Mouse (Mus musculus): ENCODE measurements around the gene Nenf.

The Nenf gene

DNA sequence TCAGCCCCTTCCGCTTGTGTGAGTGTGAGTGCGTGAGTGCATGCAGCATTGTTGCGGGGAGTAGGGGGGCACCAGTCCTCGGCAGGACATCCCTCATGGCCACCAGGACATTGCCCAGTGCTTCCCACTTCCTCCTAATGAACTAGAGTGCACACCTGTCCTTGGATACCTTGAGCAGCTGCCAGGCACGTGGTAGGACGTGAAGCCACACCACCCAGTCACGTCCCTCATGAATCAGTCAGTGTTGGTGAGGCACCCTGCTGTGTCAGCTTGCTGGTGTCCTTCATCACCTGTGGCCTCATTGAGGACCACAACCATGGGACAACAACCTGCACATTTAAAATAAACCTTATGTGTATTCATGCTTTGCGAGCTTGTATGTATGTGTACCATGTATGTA, 33.5 kb downstream of the Nenf start:
- DNase-seq (ENCODE audit: inconsistent age in 2 of 2, low spot score in 1 of 2): no peak

DNA sequence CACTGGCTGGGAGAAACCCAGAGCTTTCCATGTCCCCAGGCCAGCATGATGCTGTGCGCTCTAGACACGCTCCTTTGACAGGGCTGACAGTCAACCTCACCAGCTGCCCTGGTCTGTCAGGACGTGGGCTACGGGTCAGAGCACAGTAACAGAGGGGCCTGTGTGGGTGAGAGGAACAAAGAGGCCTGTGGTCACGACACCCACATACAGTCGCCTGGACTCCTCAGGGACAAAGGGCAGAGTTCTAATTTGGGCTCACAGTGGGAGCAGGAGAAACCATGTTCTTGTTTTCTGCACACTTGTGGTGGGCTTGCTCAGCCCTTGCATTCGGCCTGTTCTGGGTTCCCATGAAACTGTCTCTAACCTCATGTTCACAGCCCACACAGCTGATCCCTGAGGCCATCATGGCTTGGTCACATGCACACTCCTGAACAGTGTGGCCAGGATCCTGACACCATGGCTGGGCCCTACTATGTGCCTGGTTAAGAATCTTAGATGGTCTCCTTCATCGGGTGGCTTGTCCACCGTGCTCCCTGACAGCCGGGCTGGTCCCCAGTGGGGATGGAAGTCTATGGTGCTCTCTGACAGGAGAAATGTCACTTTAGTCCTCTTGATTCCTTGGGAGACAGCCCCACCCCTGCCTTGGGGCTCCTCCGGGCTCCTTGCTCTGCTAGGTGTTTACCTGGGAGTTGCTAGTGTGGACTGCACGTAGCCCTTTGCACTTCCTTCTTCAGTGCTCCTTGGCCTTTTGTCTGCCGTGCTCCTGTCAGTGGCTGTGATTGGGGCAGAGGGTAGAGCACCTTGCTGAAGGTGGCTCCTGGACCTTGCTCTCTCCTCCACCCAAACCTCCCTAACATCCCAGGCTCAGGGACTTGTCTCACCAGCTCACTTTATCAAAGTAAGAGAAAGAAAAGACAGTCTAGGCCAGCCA, 34.6 kb downstream of the Nenf start:
- DNase-seq (ENCODE audit: inconsistent age in 2 of 2, low spot score in 1 of 2): no peak

DNA sequence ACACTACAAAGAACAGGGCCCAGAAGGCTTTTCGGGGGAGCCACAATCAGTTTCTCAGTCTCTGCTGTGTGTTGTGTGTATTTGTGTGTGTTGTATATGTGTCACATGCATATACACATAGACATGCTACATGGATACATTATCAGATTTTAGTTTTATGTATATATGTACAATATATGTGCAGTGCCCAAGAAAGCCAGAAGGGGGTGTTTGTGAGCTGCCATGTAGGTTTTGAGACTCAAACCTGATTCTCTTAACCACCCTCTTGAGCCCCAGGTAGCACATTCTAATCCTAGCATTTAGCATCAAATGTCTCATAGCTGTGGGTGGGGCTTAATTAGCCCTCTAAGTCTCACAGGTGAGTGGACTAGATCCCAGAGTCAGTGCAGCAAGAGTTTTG, 35.7 kb downstream of the Nenf start:
- DNase-seq (ENCODE audit: inconsistent age in 2 of 2, low spot score in 1 of 2): no peak

DNA sequence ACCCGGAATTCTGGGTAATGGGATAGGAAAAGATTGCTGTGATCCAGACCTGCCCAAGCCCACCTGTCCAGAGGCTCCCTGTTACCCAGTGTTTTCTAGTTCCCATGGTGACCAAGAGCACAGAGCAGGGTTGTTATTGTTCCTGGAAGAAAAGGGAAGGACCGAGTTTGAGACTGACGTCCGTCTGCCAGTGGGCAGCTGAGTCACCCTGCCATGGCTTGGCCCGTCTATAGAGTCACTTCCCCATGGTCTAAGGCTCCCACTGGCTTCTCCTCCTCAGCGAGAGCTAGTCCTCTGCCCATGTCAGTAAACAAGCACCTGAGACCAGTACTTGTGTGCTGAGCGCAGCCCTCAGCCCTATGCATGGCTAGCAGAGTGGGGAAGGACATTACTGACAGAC, 36.8 kb downstream of the Nenf start:
- peak in 1 of 2 experiments; percentile 51 for DNase-seq (ENCODE audit: inconsistent age in 2 of 2, low spot score in 1 of 2)

DNA sequence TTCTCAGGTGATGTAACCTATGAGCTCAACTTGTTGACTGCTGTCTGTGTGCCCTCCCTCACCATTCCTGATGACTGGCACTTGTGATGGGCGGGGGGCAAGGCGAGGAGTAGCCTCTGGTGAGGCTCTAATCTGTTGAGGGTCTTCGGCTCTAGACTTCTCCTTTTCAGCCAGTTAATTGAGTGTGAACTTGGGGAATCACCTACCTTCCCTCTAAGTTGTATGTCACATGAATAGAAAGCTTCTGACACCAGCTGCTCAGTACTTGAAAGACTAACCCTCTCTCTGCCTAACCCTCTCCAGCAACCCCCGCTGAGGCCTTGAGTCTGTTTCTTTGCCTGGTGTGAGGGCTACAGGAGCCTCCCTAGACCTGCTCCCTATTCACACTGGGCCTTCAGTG, 39.7 kb downstream of the Nenf start:
- DNase-seq (ENCODE audit: inconsistent age in 2 of 2, low spot score in 1 of 2): no peak

DNA sequence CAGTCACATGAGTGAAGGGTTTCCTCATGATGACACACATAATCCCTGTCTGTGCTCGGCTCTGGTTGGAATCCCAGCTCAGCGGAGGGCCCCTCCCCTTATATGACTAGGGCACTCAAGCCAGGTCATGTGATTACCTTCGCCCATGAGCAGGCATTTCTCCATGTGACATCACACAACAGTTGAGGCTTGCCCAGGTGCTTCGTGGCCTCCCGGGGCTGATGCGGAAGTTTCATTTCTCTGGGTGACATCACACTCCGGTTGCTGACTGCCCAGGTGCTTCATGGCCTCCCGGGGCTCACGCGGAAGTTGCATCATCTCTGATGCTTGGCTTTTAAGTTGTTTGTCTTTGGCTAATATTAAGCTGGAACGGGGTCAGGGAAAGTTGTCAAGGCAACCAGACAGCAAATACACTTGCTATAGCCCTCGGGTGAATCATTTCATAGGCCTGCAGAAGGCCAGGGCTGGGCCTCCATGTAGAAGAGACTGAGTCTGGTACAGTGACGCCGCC, 40.4 kb downstream of the Nenf start:
- peak; percentile 38 to 84 for DNase-seq (ENCODE audit: inconsistent age in 2 of 2, low spot score in 1 of 2)

DNA sequence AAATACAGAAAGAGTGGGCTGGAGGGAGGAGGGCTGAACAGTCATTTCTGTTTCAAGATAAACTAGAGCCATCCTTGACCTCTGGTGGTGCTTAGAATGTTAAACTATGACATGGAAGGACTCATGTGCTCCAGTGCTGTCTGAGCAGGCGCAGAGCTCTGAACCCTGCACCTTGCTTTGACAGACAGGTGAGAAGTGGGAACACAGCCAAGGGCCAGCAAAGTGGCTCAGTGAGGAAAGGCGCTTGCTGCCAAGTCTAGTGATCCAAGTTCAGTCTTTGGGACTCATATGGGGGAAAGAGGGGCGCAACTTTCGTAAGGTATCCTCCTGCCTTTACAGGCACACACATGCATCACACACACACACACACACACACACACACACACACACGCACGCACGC, 41.8 kb downstream of the Nenf start:
- DNase-seq (ENCODE audit: inconsistent age in 2 of 2, low spot score in 1 of 2): no peak

DNA sequence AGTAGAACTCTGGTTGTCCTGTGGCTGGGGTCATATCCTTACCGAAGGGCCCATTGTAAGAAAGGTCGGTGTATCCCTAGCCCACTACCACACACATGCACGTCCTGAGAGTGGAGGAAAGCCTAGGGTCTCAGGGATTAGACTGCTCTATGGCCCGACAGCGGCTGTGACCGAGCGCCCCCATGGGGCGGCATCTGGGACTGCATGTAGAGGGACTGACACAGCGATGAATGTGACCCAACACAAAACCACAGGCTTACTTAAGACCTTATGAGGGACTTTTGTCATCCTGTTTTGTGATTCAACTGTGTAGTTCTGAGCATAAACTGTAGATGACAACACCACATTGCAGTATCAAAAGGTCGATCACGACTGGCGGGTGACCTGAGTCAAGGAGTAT, 42.5 kb downstream of the Nenf start:
- DNase-seq (ENCODE audit: inconsistent age in 2 of 2, low spot score in 1 of 2): peak; percentile 82 to 94

DNA sequence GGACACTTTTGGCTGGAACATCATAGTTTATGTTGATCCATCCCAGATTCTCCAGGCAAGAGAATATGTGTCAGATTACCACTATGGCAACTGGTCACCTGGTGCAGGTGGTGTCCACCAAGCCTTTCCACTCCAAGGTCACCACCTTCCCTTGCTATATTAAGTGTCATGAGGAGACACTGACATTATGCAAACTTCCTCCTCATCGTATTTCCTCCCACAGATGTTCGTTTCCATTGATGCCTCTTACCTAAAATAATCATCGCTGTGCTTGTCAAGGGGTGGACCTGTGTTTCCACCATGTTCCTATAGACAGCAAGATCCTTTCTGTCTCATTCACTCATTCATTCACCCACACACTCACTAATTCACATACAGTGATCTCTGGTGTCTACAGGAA, 45.3 kb downstream of the Nenf start:
- no peak for DNase-seq (ENCODE audit: inconsistent age in 2 of 2, low spot score in 1 of 2)

DNA sequence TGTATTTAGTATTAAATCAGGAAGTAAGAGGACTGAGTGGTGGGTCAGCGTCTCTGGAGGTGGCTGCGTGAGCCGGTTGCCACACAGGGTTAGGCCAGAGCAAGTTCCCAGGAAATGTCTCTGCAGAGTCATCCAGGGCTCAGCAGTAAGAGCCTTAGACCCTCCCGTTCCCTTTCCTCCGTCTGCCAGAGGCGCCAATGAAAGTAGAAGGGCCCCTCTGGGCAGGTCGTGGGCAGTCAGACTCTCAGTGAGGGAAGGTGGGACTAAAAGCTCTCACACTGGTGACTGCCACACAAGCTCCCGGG, 48.4 kb downstream of the Nenf start:
- no peak for DNase-seq (ENCODE audit: inconsistent age in 2 of 2, low spot score in 1 of 2)

DNA sequence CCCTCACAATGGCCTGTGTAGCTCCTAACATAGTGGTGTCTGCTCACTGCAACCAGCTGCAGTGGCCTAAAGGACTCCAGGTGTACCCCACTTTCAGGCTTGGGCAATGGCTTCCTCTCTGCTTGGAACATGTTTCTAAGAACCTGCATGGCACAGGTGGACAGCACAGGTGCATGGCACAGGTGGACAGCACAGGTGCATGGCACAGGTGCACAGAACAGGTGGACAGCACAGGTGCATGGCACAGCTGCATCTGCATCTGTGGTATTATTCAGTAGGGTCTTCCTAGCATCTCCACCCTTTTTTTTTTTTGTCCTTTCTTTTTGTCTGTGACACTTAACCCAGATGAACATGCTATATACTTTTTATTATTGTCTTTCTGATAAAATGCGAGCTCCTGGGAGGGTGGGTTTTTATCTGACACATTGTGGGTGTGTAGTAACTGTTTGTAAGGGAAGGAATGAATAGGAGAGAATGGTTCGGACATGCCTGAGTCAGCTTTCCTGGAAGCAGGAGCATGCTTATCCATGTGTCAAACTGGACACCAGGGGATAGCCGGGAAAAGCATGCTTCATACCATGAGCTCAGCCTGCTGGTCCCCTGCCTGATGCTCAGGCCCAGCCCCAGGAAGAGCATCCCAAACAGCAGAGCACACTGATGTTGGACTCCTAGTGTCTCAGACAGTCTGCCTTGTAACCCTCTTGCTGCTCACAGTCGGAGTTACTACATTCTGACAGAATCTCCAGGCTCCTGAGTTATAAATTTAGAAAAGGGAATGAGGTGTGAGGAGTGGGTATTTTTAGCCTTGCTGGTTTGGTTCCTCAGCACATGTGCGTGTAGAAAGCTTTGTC, 49.0 kb downstream of the Nenf start:
- DNase-seq (ENCODE audit: inconsistent age in 2 of 2, low spot score in 1 of 2): no peak

DNA sequence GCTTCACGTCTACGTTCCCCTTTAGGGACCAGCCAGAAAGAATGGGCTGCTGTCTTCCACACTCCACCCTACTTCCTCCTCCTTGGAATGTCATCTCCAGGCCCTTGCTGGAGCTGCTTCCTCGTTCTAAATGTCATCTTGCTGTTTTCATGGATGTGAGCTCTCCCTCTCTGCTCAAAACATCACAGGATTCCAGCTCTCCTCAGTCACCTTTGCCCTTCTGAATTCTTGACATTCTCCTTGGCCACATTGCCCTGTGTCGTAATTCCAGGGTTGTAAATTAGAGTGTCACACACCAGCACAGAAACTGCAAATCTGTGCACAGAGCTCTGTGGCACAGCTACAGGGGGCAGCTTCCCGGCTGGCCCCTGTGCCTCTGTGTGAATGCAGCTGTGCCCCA, 50.1 kb downstream of the Nenf start:
- peak; percentile 51 to 79 for DNase-seq (ENCODE audit: inconsistent age in 2 of 2, low spot score in 1 of 2)

DNA sequence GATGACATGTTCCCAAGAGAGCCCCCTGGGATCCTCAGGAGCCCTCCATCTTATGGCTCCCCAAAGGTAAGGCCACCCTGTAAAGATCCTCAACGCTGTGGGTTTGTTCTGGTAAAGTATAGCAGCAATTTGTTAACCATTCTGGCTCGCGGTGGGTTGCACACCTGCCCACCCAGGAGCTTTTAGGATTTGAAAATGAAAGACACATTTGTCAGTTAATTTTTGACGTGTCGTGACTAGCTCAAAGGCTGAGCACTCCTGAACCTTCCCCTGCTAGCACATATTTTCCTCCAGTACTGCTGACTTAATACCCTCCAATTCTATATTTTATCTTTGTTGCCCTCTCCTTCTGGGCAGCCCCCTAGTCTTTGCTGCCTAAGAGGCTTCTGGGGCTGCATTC, 50.8 kb downstream of the Nenf start:
- no peak for DNase-seq (ENCODE audit: inconsistent age in 2 of 2, low spot score in 1 of 2)

DNA sequence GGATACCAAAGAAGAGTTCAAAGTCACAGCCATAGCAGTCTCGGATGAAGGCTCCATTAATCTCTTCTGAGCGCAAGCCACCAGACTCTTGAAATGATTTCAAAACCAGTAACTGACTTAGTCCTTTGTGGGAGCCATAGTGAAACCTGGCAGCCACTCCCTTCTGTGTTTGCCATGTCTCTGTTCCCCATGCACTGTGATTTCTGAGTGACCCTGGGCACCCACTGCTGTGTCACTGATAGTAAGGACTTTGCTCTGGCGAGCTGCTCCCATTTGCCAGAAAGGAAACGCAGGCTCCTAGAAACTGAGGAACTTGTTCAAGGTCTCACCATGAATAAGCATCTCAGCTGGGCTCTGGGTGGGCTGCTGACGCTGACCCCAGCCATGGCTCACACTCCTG, 54.5 kb downstream of the Nenf start:
- DNase-seq (ENCODE audit: inconsistent age in 2 of 2, low spot score in 1 of 2): peak in 1 of 2 experiments; percentile 65

DNA sequence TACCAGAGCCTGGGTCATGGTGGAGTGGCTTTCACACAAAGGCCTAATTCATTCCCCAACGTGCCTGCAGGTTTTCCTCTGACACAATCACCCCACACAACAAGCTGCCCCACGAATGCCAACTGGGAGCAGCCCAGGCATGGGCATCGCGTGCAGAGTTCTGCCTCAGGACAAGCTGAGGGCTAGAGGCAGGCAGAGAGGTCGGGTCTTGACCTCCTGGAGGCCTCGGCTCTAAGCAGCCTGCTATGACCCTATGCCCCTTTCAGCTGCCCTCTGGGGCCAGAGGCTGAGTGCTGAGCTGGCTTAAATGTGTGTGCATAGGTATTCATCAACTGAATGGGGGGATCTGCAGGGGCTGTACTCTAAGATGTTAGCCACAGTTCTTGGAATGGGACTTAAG, 56.1 kb downstream of the Nenf start:
- no peak for DNase-seq (ENCODE audit: inconsistent age in 2 of 2, low spot score in 1 of 2)

DNA sequence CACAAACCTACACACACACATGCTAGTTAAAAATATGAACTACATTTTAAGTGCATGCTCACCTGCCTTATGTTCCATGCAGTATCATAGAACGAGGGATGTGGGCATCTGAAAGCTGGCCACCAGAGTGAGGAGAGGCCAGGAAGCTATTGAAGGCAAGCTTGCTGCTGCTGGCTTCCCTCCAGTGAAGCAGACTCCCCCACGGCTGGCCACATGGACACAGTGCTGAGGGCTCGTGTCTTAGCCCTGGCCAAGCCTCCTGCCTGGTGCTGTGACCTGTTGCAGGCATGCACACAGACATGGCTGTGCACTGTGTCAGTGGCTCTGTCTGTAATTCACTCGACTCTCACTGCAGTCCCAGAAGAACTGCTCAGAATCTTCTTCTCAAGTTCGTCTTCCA, 58.3 kb downstream of the Nenf start:
- no peak for DNase-seq (ENCODE audit: inconsistent age in 2 of 2, low spot score in 1 of 2)

DNA sequence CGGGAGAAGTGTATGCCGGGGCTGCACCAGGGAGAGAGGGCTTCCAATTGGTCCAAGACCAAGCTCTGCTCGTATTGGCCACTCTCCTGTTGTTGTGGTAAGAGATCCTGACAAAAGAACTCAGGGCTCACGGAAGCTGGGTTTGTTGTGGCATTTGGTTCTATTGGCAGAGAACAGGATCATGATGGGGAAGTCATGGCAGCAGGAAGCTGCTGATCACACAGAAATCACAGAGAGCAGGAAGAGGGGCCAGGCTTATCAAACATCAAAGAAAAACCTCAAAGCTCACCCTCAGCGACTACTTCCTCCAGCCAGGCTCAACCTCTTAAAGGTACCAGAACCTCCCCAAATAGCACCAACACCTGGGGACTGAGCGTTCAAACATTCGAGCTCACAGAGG, 58.9 kb downstream of the Nenf start:
- no peak for DNase-seq (ENCODE audit: inconsistent age in 2 of 2, low spot score in 1 of 2)

DNA sequence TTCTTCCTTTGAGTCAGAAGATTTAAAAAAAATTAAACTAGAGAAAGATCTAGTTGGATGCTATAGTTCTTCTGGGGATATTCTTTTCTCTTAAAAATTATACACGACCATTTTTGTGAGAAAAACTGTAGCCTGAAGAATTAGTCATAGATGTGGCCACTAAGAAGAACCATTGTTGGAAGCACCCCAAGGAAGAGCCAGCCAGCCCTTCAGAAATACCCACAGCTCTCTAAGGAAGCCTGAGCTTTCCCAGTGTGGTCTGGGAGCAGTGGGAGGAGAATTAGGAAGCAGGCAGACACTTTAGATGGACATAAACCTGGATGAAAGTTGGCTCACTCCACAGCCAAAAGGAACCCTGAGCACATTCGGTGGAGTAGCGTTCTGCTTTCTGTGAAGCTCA, 59.5 kb downstream of the Nenf start:
- no peak for DNase-seq (ENCODE audit: inconsistent age in 2 of 2, low spot score in 1 of 2)

DNA sequence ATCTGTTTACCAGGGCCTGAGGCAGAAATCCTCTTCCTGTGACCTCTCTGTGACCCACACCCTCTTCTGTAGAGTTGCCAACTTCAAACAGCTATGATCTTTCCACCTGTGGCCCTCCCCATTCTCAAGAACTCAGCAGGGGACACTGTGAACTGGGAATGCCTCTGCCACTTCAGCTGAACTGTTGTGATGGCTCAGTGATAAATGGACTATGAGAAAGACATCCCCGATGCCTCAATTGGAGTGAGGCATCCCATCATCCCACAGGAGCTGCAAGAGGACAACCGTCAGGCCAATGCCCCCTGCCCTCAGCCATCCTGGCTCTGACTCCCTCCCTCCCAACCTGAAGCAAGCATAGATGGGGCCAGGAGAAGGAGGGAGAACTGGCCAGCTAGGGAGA, 60.0 kb downstream of the Nenf start:
- DNase-seq (ENCODE audit: inconsistent age in 2 of 2, low spot score in 1 of 2): no peak

DNA sequence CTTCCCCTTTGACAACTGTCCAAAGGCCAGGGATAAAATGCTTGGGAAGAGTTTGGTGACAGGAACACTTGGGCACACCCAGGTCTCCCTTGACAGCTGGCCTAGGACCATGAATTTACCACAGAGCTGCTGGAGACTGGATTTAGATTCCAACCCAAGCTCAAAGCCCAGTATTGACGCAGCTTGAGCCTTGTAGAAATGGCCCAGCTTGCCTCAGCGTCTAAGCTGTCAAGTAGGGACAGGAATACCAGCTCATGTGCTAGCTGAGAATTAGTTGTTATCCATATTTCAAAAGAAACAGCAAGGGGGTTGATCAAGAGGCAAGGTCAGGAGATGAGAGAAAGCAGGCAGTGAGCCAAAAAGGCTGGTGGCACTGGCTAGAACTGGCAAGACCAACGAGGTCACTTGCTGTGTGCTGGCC, 60.6 kb downstream of the Nenf start:
- DNase-seq (ENCODE audit: inconsistent age in 2 of 2, low spot score in 1 of 2): peak; percentile 75 to 92
